Mouse (Mus musculus): ENCODE data around the gene Zswim3. TPM values are rescaled to one million over a fixed set of nuclear protein-coding genes. Genes with fewer than 3 reads are reported as not detected.
A peak's percentile ranks its signal among the peaks of the same experiment; 100 is the strongest.
"Not testable (repeated sequence)": the region's sequence is repeated elsewhere in the genome, so short reads cannot be mapped to it uniquely, and the experiment has no call there.

Gene Zswim3
- polyA plus RNA-seq, 1 experiment from 2014 or later, result 13.7 TPM

DNA sequence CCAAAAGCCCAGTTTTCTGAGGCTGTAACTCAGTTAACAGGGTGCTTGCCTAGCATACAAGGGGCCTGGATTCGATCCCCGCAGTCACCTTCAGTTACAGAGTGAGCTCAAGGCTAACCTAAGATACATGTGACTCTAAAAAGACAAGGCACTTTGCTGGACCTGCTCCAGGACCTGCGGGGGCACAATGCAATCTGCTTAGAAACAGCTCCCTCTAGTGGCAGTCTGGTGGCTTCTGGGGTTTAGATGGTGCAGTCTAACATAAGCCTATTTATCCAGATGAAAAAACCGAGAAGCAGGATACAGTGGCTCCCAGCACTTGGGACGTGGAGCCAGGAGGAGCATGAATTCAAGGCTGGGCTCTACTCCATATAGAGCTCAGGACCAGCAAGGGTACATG, 10.6 kb upstream of the Zswim3 start:
- no peaks in the 10 kb centered on the region for H3K9me3 ChIP-seq
- no peak overlapping the region for H3K4me2 ChIP-seq
- peak; percentile 64; the same call in 1 of the 2 replicates for ATAC-seq (ENCODE audit: low FRiP score)
- H3K4me1 ChIP-seq (replicated peaks), result no peaks in the 10 kb centered on the region
- no peak overlapping the region for H3K27ac ChIP-seq
- WGBS, result 36% methylated on average over 5 of the region's 5 CpGs
- peaks cover 82% of the 10 kb centered on the region for H3K36me3 ChIP-seq
- no peaks in the 10 kb centered on the region for H3K27me3 ChIP-seq
- H3K4me3 ChIP-seq, result no peak overlapping the region
- H3K9ac ChIP-seq, result no peak overlapping the region

GRCm38 (mm10) chr2:164795868-164796267, 9.0 kb upstream of the Zswim3 start:
- Histone ChIP-seq H3K36me3 (peaks cover 91% of the 10 kb centered on the region), H3K4me1 (replicated peaks) (no peaks in the 10 kb centered on the region), H3K9me3 (no peaks in the 10 kb centered on the region), H3K4me2 (no peak overlapping the region), H3K9ac (no peak overlapping the region), H3K4me3 (no peak overlapping the region), H3K27me3 (no peaks in the 10 kb centered on the region), H3K27ac (no peak overlapping the region)
- 87% methylated on average over 4 of the region's 4 CpGs for WGBS
- ATAC-seq (ENCODE audit: low FRiP score), result no peak

DNA sequence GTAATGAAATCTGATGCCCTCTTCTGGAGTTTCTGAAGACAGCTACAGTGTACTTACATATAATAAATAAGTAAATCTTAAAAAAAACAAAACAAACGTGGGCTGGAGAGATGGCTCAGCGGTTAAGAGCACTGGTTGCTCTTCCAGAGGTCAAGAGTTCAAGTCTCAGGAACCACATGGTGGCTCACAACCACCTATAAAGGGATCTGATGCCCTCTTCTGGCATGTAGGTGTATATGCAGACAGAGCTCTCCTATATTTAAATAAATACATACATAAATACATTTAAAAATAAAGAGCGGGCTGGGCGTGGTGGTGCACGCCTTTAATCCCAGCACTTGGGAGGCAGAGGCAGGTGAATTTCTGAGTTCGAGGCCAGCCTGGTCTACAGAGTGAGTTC, 6.3 kb upstream of the Zswim3 start:
- not testable (repeated sequence) for H3K4me2 ChIP-seq; H3K9ac ChIP-seq; H3K27ac ChIP-seq; H3K4me3 ChIP-seq; H3K27me3 ChIP-seq; ATAC-seq (ENCODE audit: low FRiP score); H3K9me3 ChIP-seq
- Histone ChIP-seq H3K4me1 (replicated peaks) (peaks cover 16% of the 10 kb centered on the region), H3K36me3 (peaks cover 78% of the 10 kb centered on the region)
- 84% methylated on average over 6 of the region's 6 CpGs for WGBS

GRCm38 (mm10) chr2:164800252-164801004, 4.5 kb upstream of the Zswim3 start:
- no peak overlapping the region for H3K4me3 ChIP-seq
- peaks cover 24% of the 10 kb centered on the region for H3K4me1 ChIP-seq (replicated peaks)
- H3K4me2 ChIP-seq, result no peak overlapping the region
- no peak overlapping the region for H3K9ac ChIP-seq
- no peak overlapping the region for H3K27ac ChIP-seq
- H3K27me3 ChIP-seq, result no peaks in the 10 kb centered on the region
- ATAC-seq (ENCODE audit: low FRiP score), result no peak
- no peaks in the 10 kb centered on the region for H3K9me3 ChIP-seq
- 90% methylated on average over 13 of the region's 13 CpGs for WGBS
- H3K36me3 ChIP-seq, result peaks cover 63% of the 10 kb centered on the region

DNA sequence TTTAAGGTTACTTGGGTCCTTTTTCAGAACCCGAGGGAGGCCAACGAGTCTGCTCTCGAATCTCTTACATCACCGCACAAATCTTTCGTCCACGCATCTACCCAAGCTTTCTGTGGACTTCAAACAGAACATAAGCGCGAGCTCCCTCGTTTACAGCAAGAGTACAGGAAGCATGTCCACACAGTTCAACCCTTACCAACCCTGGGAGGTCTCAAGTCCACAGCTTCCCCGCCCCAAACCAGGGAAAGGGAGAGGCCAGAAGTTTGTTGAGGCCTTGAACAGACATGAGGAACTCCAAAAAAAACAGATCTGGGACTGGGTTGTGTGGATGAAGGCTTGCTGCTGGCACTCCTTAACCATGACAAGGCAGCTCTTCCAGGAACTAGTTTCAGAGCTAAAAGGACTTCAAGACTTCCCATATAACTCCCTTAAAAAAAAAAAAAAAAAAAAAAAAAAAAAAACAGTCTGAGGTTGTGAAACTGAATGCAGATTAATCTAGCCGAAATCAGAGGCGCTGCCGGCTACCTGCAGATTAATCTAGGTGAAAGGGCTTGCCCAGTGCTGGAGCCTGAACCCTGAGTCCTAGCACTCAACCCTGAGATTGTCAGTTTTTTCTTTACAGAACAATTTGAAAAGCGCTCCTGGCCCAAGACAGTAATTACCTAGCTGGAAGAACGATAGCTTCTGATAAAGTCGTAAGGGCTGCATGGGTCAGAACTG, 1.5 kb upstream of the Zswim3 start:
- Histone ChIP-seq H3K4me2 (peak overlapping the region; percentile 70), H3K4me3 (peak overlapping the region; percentile 84), H3K4me1 (replicated peaks) (peaks cover 49% of the 10 kb centered on the region), H3K36me3 (peaks cover 36% of the 10 kb centered on the region), H3K27ac (no peak overlapping the region), H3K9me3 (no peaks in the 10 kb centered on the region), H3K27me3 (no peaks in the 10 kb centered on the region), H3K9ac (peak overlapping the region; percentile 84)
- no peak for ATAC-seq (ENCODE audit: low FRiP score)
- 93% methylated on average over 16 of the region's 16 CpGs for WGBS

GRCm38 (mm10) chr2:164803921-164804313, 981 bp upstream of the Zswim3 start:
- 44% methylated on average over 1 of the region's 1 CpGs for WGBS
- H3K27me3 ChIP-seq, result no peaks in the 10 kb centered on the region
- no peaks in the 10 kb centered on the region for H3K9me3 ChIP-seq
- H3K27ac ChIP-seq, result peak overlapping the region; percentile 86
- H3K4me2 ChIP-seq, result peak overlapping the region; percentile 70
- peak overlapping the region; percentile 84 for H3K4me3 ChIP-seq
- peak overlapping the region; percentile 84 for H3K9ac ChIP-seq
- peaks cover 49% of the 10 kb centered on the region for H3K4me1 ChIP-seq (replicated peaks)
- ATAC-seq (ENCODE audit: low FRiP score), result no peak
- peaks cover 37% of the 10 kb centered on the region for H3K36me3 ChIP-seq

DNA sequence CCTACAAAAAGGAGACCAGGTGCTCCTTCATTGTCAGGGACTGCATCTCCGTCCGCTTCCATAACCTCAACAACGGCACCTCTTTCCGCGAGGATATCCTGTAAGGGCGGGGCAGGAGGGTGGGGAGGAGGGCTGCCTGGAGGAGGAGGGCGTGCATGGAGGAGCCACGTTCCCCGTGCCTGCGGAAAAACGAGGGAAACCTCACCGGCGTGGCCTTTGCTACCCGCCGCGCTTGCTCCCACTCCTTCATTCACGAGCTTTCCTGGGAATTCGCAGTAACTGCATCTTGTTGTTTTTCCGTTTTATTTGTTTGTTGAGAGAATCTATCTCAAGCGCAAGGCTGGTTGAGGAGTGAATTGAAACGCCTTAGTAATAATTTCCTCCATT, 427 bp downstream of the Zswim3 start:
- H3K4me1 ChIP-seq (replicated peaks), result peaks cover 49% of the 10 kb centered on the region
- peak overlapping the region; percentile 85 for H3K9ac ChIP-seq
- H3K9me3 ChIP-seq, result no peaks in the 10 kb centered on the region
- peak overlapping the region; percentile 66 for H3K4me2 ChIP-seq
- H3K27me3 ChIP-seq, result no peaks in the 10 kb centered on the region
- peak overlapping the region; percentile 93 for H3K27ac ChIP-seq
- H3K4me3 ChIP-seq, result peak overlapping the region; percentile 84
- 1% methylated on average over 21 of the region's 21 CpGs for WGBS
- peaks cover 38% of the 10 kb centered on the region for H3K36me3 ChIP-seq
- ATAC-seq (ENCODE audit: low FRiP score), result no peak

DNA sequence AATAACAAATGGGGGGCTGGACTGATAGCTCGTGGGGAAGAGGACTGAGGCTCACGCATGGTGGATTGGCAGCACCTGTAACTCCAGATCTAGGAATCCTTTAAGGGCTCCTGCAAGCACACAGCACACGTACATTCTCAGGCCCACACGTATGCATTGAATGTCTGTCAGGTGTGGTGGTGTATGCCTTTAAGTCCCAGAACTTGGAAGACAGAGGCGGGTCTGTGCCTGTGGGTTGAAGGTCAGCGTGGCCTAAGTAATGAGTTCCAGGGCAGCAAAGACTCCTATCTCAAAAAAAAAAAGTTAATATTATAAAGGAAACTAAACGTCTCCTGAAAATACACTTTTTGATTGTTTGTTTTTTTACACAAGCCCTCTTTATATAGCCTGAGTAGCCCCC, 1.7 kb downstream of the Zswim3 start:
- Histone ChIP-seq H3K4me2 (peak overlapping the region; percentile 66), H3K27ac (no peak overlapping the region), H3K4me3 (peak overlapping the region; percentile 84; the same call in 1 of the 2 replicates), H3K9me3 (no peaks in the 10 kb centered on the region), H3K27me3 (no peaks in the 10 kb centered on the region), H3K9ac (no peak overlapping the region), H3K36me3 (peaks cover 25% of the 10 kb centered on the region), H3K4me1 (replicated peaks) (peaks cover 49% of the 10 kb centered on the region)
- no peak for ATAC-seq (ENCODE audit: low FRiP score)
- 86% methylated on average over 7 of the region's 7 CpGs for WGBS

DNA sequence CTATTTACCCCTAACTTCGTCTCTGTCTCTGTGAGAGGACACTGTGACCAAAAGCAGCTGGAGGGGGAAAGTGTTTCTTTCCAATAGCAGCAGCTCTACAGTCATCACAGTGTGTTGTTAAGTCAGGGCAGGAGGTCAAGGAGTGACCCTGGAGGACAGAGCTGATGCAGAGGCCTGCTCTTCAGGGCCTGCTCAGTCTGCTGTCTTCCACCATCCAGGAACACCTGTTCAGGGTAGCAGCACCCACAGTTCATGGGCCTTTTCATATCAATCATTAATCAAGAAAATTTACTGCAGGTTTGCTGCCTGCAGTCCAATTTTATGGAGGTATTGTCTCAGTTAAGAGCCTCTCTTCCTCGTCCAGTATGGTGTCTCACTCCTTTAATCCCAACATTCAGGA, 8.7 kb downstream of the Zswim3 start:
- Histone ChIP-seq H3K9me3 (no peaks in the 10 kb centered on the region), H3K9ac (no peak overlapping the region; the same call in 1 of the 2 replicates)
- 76% methylated on average over 2 of the region's 2 CpGs for WGBS

GRCm38 (mm10) chr2:164815348-164815747, 10.4 kb downstream of the Zswim3 start:
- Histone ChIP-seq H3K9me3 (no peaks in the 10 kb centered on the region), H3K36me3 (peaks cover 32% of the 10 kb centered on the region), H3K4me1 (replicated peaks) (no peaks in the 10 kb centered on the region), H3K27me3 (no peaks in the 10 kb centered on the region), H3K4me2 (no peak overlapping the region), H3K27ac (no peak overlapping the region), H3K9ac (no peak overlapping the region), H3K4me3 (no peak overlapping the region)
- ATAC-seq (ENCODE audit: low FRiP score), result no peak
- 94% methylated on average over 5 of the region's 5 CpGs for WGBS

More for the DNA sequence above, 8.7 kb downstream of the Zswim3 start:
- Histone ChIP-seq H3K4me1 (replicated peaks) (no peaks in the 10 kb centered on the region), H3K27ac (no peak overlapping the region), H3K36me3 (peaks cover 39% of the 10 kb centered on the region), H3K4me3 (no peak overlapping the region), H3K27me3 (no peaks in the 10 kb centered on the region), H3K4me2 (no peak overlapping the region)
- ATAC-seq (ENCODE audit: low FRiP score), result no peak

DNA sequence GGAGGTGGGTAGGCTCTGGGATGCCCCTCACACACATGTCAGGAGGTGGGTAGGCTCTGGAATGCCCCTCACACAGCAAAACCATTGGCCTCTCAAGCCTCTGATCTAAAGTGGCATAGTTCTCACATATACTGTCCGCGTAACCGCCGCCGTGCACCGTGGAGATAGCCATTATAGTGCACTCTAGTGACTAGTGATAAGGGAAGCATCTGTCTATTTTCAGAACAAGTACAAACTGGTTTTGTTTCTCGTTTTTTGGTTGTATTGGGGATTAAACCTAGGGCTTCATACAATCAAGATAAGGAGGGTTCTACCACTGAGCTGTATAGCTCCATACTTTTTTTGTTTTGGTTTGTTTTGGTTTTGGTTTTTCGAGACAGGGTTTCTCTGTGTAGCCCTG, 10.9 kb downstream of the Zswim3 start:
- no peak overlapping the region for H3K4me3 ChIP-seq
- WGBS, result 95% methylated on average over 8 of the region's 8 CpGs
- H3K9me3 ChIP-seq, result no peaks in the 10 kb centered on the region
- H3K27ac ChIP-seq, result no peak overlapping the region
- no peak for ATAC-seq (ENCODE audit: low FRiP score)
- H3K4me1 ChIP-seq (replicated peaks), result no peaks in the 10 kb centered on the region
- H3K27me3 ChIP-seq, result no peaks in the 10 kb centered on the region
- peaks cover 37% of the 10 kb centered on the region for H3K36me3 ChIP-seq
- H3K4me2 ChIP-seq, result no peak overlapping the region
- no peak overlapping the region for H3K9ac ChIP-seq

- Histone ChIP-seq H3K36me3 (peaks cover 47% of the 10 kb centered on the region), H3K4me3 (no peak overlapping the region), H3K27me3 (no peaks in the 10 kb centered on the region), H3K4me1 (replicated peaks) (peaks cover 5% of the 10 kb centered on the region), H3K9ac (no peak overlapping the region), H3K9me3 (no peaks in the 10 kb centered on the region), H3K27ac (no peak overlapping the region), H3K4me2 (no peak overlapping the region)
- 83% methylated on average over 6 of the region's 6 CpGs for WGBS
- ATAC-seq (ENCODE audit: low FRiP score), result no peak
Measured at GRCm38 (mm10) chr2:164817206-164817605, 12.3 kb downstream of the Zswim3 start.

DNA sequence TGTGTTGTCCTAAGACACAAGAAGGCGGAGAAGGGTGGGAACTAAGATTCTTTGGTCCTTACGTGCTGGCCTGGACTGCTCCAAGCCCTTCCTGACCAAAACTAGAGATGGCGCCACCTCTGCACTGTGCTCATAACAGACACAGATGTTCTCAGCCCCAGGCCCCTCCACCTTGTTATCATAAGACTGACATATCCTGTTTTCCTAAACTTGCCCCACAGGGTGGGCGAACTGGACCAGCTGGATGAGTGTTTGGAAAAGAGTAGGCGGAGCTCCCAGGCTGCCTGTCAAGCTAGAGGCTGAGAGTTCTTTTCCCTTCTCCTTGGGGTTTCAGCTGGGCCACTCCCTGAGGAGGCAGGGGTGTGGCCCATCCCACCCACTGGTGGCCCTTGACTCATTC, 12.8 kb downstream of the Zswim3 start:
- no peak for ATAC-seq (ENCODE audit: low FRiP score)
- Histone ChIP-seq H3K4me2 (no peak overlapping the region), H3K36me3 (peaks cover 45% of the 10 kb centered on the region), H3K4me3 (no peak overlapping the region), H3K9me3 (no peaks in the 10 kb centered on the region), H3K27ac (no peak overlapping the region), H3K9ac (no peak overlapping the region), H3K4me1 (replicated peaks) (peaks cover 9% of the 10 kb centered on the region), H3K27me3 (no peaks in the 10 kb centered on the region)
- 75% methylated on average over 5 of the region's 5 CpGs for WGBS
